Mouse (Mus musculus) left cerebral cortex, postnatal 4 days (tissue): ENCODE measurements around the gene Hist1h3f. TPM values are rescaled to one million over a fixed set of nuclear protein-coding genes. Genes with fewer than 3 reads are reported as not detected.

ENCODE experiments used
- microRNA-seq: library from miRNA; unstranded; fragments of <30 nt; microRNA quantifications from one replicate; pipeline ENCODE4 v1.2.0, GENCODE M21; 2022
- total RNA-seq, 2 experiments: library from RNA; stranded (reverse); gene quantifications; 2 replicates each; pipeline ENCODE4 v1.2.3; 2021

Hist1h3f gene
- total RNA-seq, 2 experiments from 2014 or later: 42.2 to 44.0 TPM

Small RNAs within 50 kb of the gene (microRNA-seq; reads per million reads assigned to microRNA genes)
- gene Gm44297 (not detected), gene Gm44359 (not detected), gene Gm44394 (not detected), gene n-TStga1 (not detected)

Other genes with a start within 250 kb of the Hist1h3f start
- gene Zfp322a, start 174.8 kb upstream of the Hist1h3f start, total RNA-seq: 10 to 100 TPM; 42.6 to 49.5 TPM
- 1 to 10 TPM; 5.6 to 6.1 TPM for gene Abt1, start 120.2 kb upstream of the Hist1h3f start, total RNA-seq
- not detected for gene Btn1a1, start 78.2 kb upstream of the Hist1h3f start, total RNA-seq
- not detected for gene Btn2a2, start 55.2 kb upstream of the Hist1h3f start, total RNA-seq
- 100 to 1,000 TPM; 441 to 470 TPM for gene Hist1h4h, start 13.0 kb upstream of the Hist1h3f start, total RNA-seq
- gene Hist1h2af, start 10.1 kb upstream of the Hist1h3f start, total RNA-seq: 10 to 100 TPM; 74.6 to 86.0 TPM
- 10 to 100 TPM; 22.0 to 28.6 TPM for gene Hist1h3g, start 8.6 kb upstream of the Hist1h3f start, total RNA-seq
- 1 to 10 TPM; 4.5 to 6.1 TPM for gene Hist1h2bh, start 660 bp upstream of the Hist1h3f start, total RNA-seq
- 100 to 1,000 TPM; 224 to 235 TPM for gene Hist1h4f, start 7.6 kb downstream of the Hist1h3f start, total RNA-seq
- 10 to 100 TPM; 12.0 to 12.4 TPM for gene Hist1h1d, start 9.2 kb downstream of the Hist1h3f start, total RNA-seq
- gene Hist1h3e, start 18.3 kb downstream of the Hist1h3f start, total RNA-seq: 100 to 1,000 TPM; 130 to 134 TPM
- gene Hist1h2ae, start 27.2 kb downstream of the Hist1h3f start, total RNA-seq: 10 to 100 TPM; 24.5 to 31.0 TPM
- 100 to 1,000 TPM; 203 to 225 TPM for gene Hist1h2bg, start 27.3 kb downstream of the Hist1h3f start, total RNA-seq
- 100 to 1,000 TPM in 1 of 2 experiments, 10 to 100 TPM in 1; 87.5 to 105 TPM for gene Hist1h2bf, start 30.1 kb downstream of the Hist1h3f start, total RNA-seq
- 10 to 100 TPM; 18.6 to 25.5 TPM for gene Hist1h2ad, start 30.3 kb downstream of the Hist1h3f start, total RNA-seq
- gene Hist1h3d, start 31.7 kb downstream of the Hist1h3f start, total RNA-seq: 10 to 100 TPM; 18.8 to 24.3 TPM
- gene Hist1h4d, start 37.5 kb downstream of the Hist1h3f start, total RNA-seq: 100 to 1,000 TPM; 177 to 192 TPM
- gene Hist1h2be, start 77.1 kb downstream of the Hist1h3f start, total RNA-seq: 10 to 100 TPM; 13.0 to 16.9 TPM
- gene Hist1h1e, start 78.5 kb downstream of the Hist1h3f start, total RNA-seq: 100 to 1,000 TPM; 112 to 117 TPM
- gene Hist1h2ac, start 139.9 kb downstream of the Hist1h3f start, total RNA-seq: 1 to 10 TPM; 4.8 to 5.4 TPM
- 10 to 100 TPM; 16.7 to 17.0 TPM for gene Hist1h2bc, start 140.1 kb downstream of the Hist1h3f start, total RNA-seq
- not detected for gene Hist1h1t, start 151.8 kb downstream of the Hist1h3f start, total RNA-seq
- 100 to 1,000 TPM; 109 to 126 TPM for gene Hist1h4c, start 154.4 kb downstream of the Hist1h3f start, total RNA-seq
- gene Hfe, start 166.8 kb downstream of the Hist1h3f start, total RNA-seq: 1 to 10 TPM; 1.7 to 2.3 TPM
- 100 to 1,000 TPM; 154 to 166 TPM for gene Hist1h1c, start 194.8 kb downstream of the Hist1h3f start, total RNA-seq
- gene Hist1h3c, start 201.6 kb downstream of the Hist1h3f start, total RNA-seq: 10 to 100 TPM; 39.8 to 41.0 TPM
- gene Hist1h2bb, start 202.7 kb downstream of the Hist1h3f start, total RNA-seq: 10 to 100 TPM; 62.4 to 81.1 TPM
- gene Hist1h2ab, start 207.1 kb downstream of the Hist1h3f start, total RNA-seq: 100 to 1,000 TPM; 116 to 120 TPM
- 100 to 1,000 TPM in 1 of 2 experiments, 10 to 100 TPM in 1; 95.4 to 102 TPM for gene Hist1h3b, start 208.2 kb downstream of the Hist1h3f start, total RNA-seq
- gene Hist1h4b, start 213.0 kb downstream of the Hist1h3f start, total RNA-seq: 100 to 1,000 TPM; 139 to 151 TPM
- 100 to 1,000 TPM; 134 to 137 TPM for gene Hist1h4a, start 217.2 kb downstream of the Hist1h3f start, total RNA-seq
- gene Hist1h3a, start 218.3 kb downstream of the Hist1h3f start, total RNA-seq: 100 to 1,000 TPM; 114 to 125 TPM
- 10 to 100 TPM; 62.9 to 79.4 TPM for gene Hist1h1a, start 219.6 kb downstream of the Hist1h3f start, total RNA-seq
- not detected for gene Trim38, start 225.9 kb downstream of the Hist1h3f start, total RNA-seq